Mouse (Mus musculus) liver, embryonic 11.5 days (tissue): ENCODE data around the gene Dbh. TPM values are rescaled to one million over a fixed set of nuclear protein-coding genes. Genes with fewer than 3 reads are reported as not detected.

Experiments
- ATAC-seq: fragments of 200-750 bp; cut with Nextera tagmentation; replicated peaks from 2 replicates; pipeline ENCODE4 v1.8.0; 2017; ENCODE audit warnings: moderate number of reproducible peaks, mild to moderate bottlenecking, moderate TSS enrichment, moderate library complexity; ENCODE audit not compliant: low FRiP score
- DNase-seq: peaks from one replicate; pipeline ENCODE4 v3.0.0-alpha.2; 2017; ENCODE audit warnings: low spot score
- H3K27ac ChIP-seq: fragments of 300-500 bp; sonication (generic); 2 replicates; pipeline ENCODE4 v1.5.1; 2014; ENCODE audit warnings: mild to moderate bottlenecking, low read depth, low read length, control low read depth
- H3K27me3 ChIP-seq: fragments of 300-500 bp; sonication (generic); replicated peaks from 2 replicates; pipeline ENCODE4 v1.6.1; 2014; ENCODE audit warnings: low read length, mixed read lengths; ENCODE audit not compliant: control insufficient read depth, insufficient read depth
- H3K36me3 ChIP-seq: fragments of 300-500 bp; sonication (generic); 2 replicates; pipeline ENCODE4 v1.6.1; 2014; ENCODE audit warnings: mild to moderate bottlenecking, low read length, moderate library complexity, mixed read lengths; ENCODE audit not compliant: control insufficient read depth, insufficient read depth
- H3K4me1 ChIP-seq: fragments of 300-500 bp; sonication (generic); replicated peaks from 2 replicates; pipeline ENCODE4 v1.6.1; 2014; ENCODE audit warnings: low read length, mixed read lengths; ENCODE audit not compliant: control insufficient read depth, insufficient read depth
- H3K4me2 ChIP-seq: fragments of 300-500 bp; sonication (generic); 2 replicates; pipeline ENCODE4 v1.6.1; 2014; ENCODE audit warnings: mild to moderate bottlenecking, control low read depth, moderate library complexity
- H3K4me3 ChIP-seq: fragments of 300-500 bp; sonication (generic); 2 replicates; pipeline ENCODE4 v1.5.1; 2014; ENCODE audit warnings: low read depth, low read length, control low read depth
- H3K9ac ChIP-seq: fragments of 300-500 bp; sonication (generic); 2 replicates; pipeline ENCODE4 v1.6.1; 2014; ENCODE audit warnings: low read depth, low read length, control low read depth
- H3K9me3 ChIP-seq: fragments of 300-500 bp; sonication (generic); 2 replicates; pipeline ENCODE4 v1.6.1; 2016; ENCODE audit warnings: low read length, inconsistent platforms, mixed read lengths; ENCODE audit not compliant: control insufficient read depth
- WGBS: fragments of 180-500 bp; shearing (Covaris S2); extraction: QIAGEN DNeasy Blood & Tissue Kit; methylation state at CpG from one replicate; pipeline ENCODE4 v1.1.7; 2014; 5-methylcytosine and 5-hydroxymethylcytosine counted together
- polyA plus RNA-seq: library from polyadenylated mRNA; unstranded; fragments of >200 nt; fragmentation: Nextera tagmentation; extraction: Ambion mirVana; gene quantifications from 2 replicates; pipeline ENCODE4 v1.2.1, GENCODE M21; 2014

Dbh gene
- polyA plus RNA-seq, 1 experiment from 2014 or later = 0.49 TPM

GRCm38 (mm10) chr2:27206128-27206797, 41.2 kb downstream of the Dbh start:
- ATAC-seq = no peak
- no peaks in the 10 kb centered on the region; the same call in 1 of the 2 replicates for H3K36me3 ChIP-seq
- peaks cover 3% of the 10 kb centered on the region; the same call in 1 of the 2 replicates for H3K4me1 ChIP-seq
- WGBS = 75% methylated on average over 15 of the region's 15 CpGs
- no peak for DNase-seq
- no peak overlapping the region for H3K4me3 ChIP-seq
- H3K4me2 ChIP-seq = no peak overlapping the region
- no peak overlapping the region for H3K9ac ChIP-seq
- H3K27me3 ChIP-seq = no peaks in the 10 kb centered on the region
- no peaks in the 10 kb centered on the region for H3K9me3 ChIP-seq
- no peak overlapping the region for H3K27ac ChIP-seq

GRCm38 (mm10) chr2:27207126-27207525, 42.1 kb downstream of the Dbh start:
- ATAC-seq (no peak), DNase-seq (no peak)
- Histone ChIP-seq H3K9me3 (no peaks in the 10 kb centered on the region), H3K4me3 (no peak overlapping the region), H3K36me3 (no peaks in the 10 kb centered on the region; the same call in 1 of the 2 replicates), H3K4me1 (peaks cover 3% of the 10 kb centered on the region; the same call in 1 of the 2 replicates), H3K9ac (no peak overlapping the region), H3K27me3 (no peaks in the 10 kb centered on the region), H3K4me2 (no peak overlapping the region), H3K27ac (no peak overlapping the region)
- WGBS = 83% methylated on average over 5 of the region's 5 CpGs

- Histone ChIP-seq H3K27ac (peak overlapping the region; percentile 50; the same call in 1 of the 2 replicates), H3K9me3 (no peaks in the 10 kb centered on the region), H3K9ac (no peak overlapping the region), H3K4me3 (no peak overlapping the region), H3K27me3 (no peaks in the 10 kb centered on the region), H3K4me1 (peaks cover 3% of the 10 kb centered on the region; the same call in 1 of the 2 replicates), H3K36me3 (no peaks in the 10 kb centered on the region; the same call in 1 of the 2 replicates), H3K4me2 (no peak overlapping the region)
- DNase-seq (no peak), ATAC-seq (no peak)
- 58% methylated on average over 9 of the region's 9 CpGs for WGBS
Measured at GRCm38 (mm10) chr2:27209370-27209769, 44.3 kb downstream of the Dbh start.

- H3K4me2 ChIP-seq = no peak overlapping the region
Measured at GRCm38 (mm10) chr2:27209816-27210215, 44.8 kb downstream of the Dbh start.

GRCm38 (mm10) chr2:27210255-27210654, 45.2 kb downstream of the Dbh start:
- no peaks in the 10 kb centered on the region for H3K27me3 ChIP-seq
- DNase-seq (peak; percentile 47), ATAC-seq (no peak)
- H3K9me3 ChIP-seq = no peaks in the 10 kb centered on the region
- H3K9ac ChIP-seq = no peak overlapping the region
- H3K4me1 ChIP-seq = peaks cover 3% of the 10 kb centered on the region; the same call in 1 of the 2 replicates
- no peak overlapping the region for H3K4me2 ChIP-seq
- H3K27ac ChIP-seq = no peak overlapping the region
- no peak overlapping the region for H3K4me3 ChIP-seq
- H3K36me3 ChIP-seq = no peaks in the 10 kb centered on the region
- WGBS = 40% methylated on average over 7 of the region's 7 CpGs

More at GRCm38 (mm10) chr2:27209816-27210215, 44.8 kb downstream of the Dbh start:
- ATAC-seq (peak; percentile 54; the same call in 1 of the 2 replicates), DNase-seq (no peak)
- H3K9me3 ChIP-seq = no peaks in the 10 kb centered on the region
- no peak overlapping the region; the same call in 1 of the 2 replicates for H3K27ac ChIP-seq
- WGBS = 28% methylated on average over 5 of the region's 5 CpGs
- H3K36me3 ChIP-seq = no peaks in the 10 kb centered on the region; the same call in 1 of the 2 replicates
- H3K4me3 ChIP-seq = no peak overlapping the region
- peaks cover 3% of the 10 kb centered on the region; the same call in 1 of the 2 replicates for H3K4me1 ChIP-seq
- no peaks in the 10 kb centered on the region for H3K27me3 ChIP-seq
- no peak overlapping the region for H3K9ac ChIP-seq

GRCm38 (mm10) chr2:27210676-27211210, 45.7 kb downstream of the Dbh start:
- 77% methylated on average over 12 of the region's 12 CpGs for WGBS
- ATAC-seq (no peak), DNase-seq (no peak)
- Histone ChIP-seq H3K4me1 (peaks cover 3% of the 10 kb centered on the region; the same call in 1 of the 2 replicates), H3K9me3 (no peaks in the 10 kb centered on the region), H3K36me3 (no peaks in the 10 kb centered on the region), H3K9ac (no peak overlapping the region), H3K27me3 (no peaks in the 10 kb centered on the region), H3K4me3 (no peak overlapping the region), H3K4me2 (no peak overlapping the region), H3K27ac (no peak overlapping the region)

- Histone ChIP-seq H3K9me3 (no peaks in the 10 kb centered on the region), H3K4me2 (no peak overlapping the region), H3K27ac (no peak overlapping the region), H3K4me1 (peaks cover 3% of the 10 kb centered on the region; the same call in 1 of the 2 replicates), H3K9ac (no peak overlapping the region), H3K36me3 (no peaks in the 10 kb centered on the region), H3K4me3 (no peak overlapping the region), H3K27me3 (no peaks in the 10 kb centered on the region)
- ATAC-seq (no peak; the same call in 1 of the 2 replicates), DNase-seq (no peak)
- 67% methylated on average over 8 of the region's 8 CpGs for WGBS
Measured at GRCm38 (mm10) chr2:27211966-27212893, 47.2 kb downstream of the Dbh start.

GRCm38 (mm10) chr2:27215537-27215936, 50.5 kb downstream of the Dbh start:
- H3K4me3 ChIP-seq = no peak overlapping the region
- no peak overlapping the region for H3K4me2 ChIP-seq
- no peaks in the 10 kb centered on the region for H3K36me3 ChIP-seq
- DNase-seq (no peak), ATAC-seq (no peak)
- H3K27me3 ChIP-seq = no peaks in the 10 kb centered on the region
- H3K27ac ChIP-seq = no peak overlapping the region
- no peak overlapping the region for H3K9ac ChIP-seq
- H3K9me3 ChIP-seq = no peaks in the 10 kb centered on the region
- WGBS = 55% methylated on average over 2 of the region's 2 CpGs
- H3K4me1 ChIP-seq = peaks cover 2% of the 10 kb centered on the region; the same call in 1 of the 2 replicates
